ENCODE assay signal across 14 mouse cellular contexts in genomic region chr14:8610108-8610507, GRCm38 (mm10). TPM values are rescaled to one million over a fixed set of nuclear protein-coding genes. Genes with fewer than 3 reads are reported as not detected.
"Had no signal": no experiment of that assay in that cellular context is flagged by ENCODE, and none has a peak within 500 bp of the region (broad histone marks: within the 10 kb centered on the region; RNA-seq: fewer than 3 reads in every experiment).

No protein-coding gene starts in this region.

- H3K36me3 ChIP-seq: liver, embryonic 13.5 days; midbrain, embryonic 13.5 days had no signal

- H3K9me3 ChIP-seq: liver, embryonic 13.5 days; midbrain, embryonic 13.5 days had no signal

- H3K4me3 ChIP-seq: layer of hippocampus, adult 2 months; left cerebral cortex, adult 2 months; liver, embryonic 13.5 days; midbrain, embryonic 13.5 days had no signal

- H3K27me3 ChIP-seq: liver, embryonic 13.5 days; midbrain, embryonic 13.5 days had no signal

- ATAC-seq: midbrain, embryonic 13.5 days had no signal

- H3K27ac ChIP-seq: kidney, postnatal 0 days; left cerebral cortex, adult 2 months; liver, embryonic 13.5 days; macrophage; midbrain, embryonic 13.5 days had no signal

- H3K4me1 ChIP-seq: liver, embryonic 13.5 days had no signal

- DNase-seq: kidney, adult 11 months; kidney, adult 9 months; kidney, postnatal 25 days; layer of hippocampus, adult 9-11 months; liver, embryonic 13.5 days; lung, adult 2 months; thymus, adult 2 months; thymus, postnatal 25 days had no signal

- H3K9ac ChIP-seq: liver, embryonic 13.5 days; midbrain, embryonic 13.5 days had no signal

- H3K4me2 ChIP-seq: liver, embryonic 13.5 days; midbrain, embryonic 13.5 days had no signal

RNA-seq across cellular contexts. Expression of gene 4930452B06Rik, which starts 55.9 kb away (rescaled TPM):
- total RNA-seq: megakaryocyte, adult 5-6 weeks had no signal
- polyA plus RNA-seq: macrophage had no signal
